Mouse (Mus musculus) right cerebral cortex, adult 18-20 months (tissue): ENCODE results near the gene Kcnh5.

Experiments
- DNase-seq: peaks from one replicate; pipeline ENCODE4 v3.0.0; 2022; ENCODE audit warnings: mixed read lengths

Kcnh5 gene

DNA sequence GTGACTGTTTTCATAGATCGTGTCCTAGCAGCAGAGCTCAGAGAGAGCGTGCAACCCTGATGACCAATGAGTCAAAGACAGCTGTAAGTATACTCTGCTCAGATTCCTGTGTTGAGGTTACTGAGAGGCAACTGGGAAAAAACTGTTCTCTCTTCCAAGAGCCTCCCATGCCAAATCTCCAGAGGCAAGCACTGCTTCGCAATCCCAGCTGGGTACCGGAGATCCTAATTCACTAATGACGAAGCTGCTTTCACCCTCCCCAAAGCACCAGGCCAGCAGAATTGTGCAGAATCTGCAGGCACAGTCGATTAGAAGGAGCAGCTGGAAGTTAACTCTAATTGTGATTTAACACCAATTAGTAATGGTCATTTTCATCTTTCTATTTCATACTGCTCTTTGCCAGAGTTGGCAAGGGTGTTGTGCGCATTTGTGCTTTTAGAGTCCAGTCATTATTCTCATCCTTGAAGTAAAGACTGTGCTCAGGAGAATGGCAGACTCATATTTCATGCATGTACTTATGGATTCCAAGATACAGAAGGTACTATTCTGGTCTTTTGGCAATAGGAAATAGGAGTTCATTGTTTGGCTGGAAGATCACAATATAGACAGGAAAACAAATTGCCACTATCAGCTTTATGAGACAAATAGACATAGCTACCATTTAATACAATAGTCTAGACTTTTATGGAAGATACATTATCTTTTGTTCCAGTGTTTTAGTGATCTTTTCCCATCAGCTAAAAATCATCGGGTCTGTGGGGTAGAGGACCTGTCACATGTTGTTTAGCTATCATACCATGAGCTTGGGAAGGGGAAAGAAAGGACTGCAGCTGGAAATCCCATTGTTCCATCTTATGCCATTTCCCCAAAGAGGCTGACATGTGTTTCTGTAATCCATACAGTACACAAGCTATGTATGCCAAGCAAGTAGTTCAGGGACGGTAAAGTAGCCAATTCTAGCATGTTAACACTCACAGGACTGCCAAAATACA is 225.7 kb downstream of the Kcnh5 start:
- DNase-seq: no peak

GRCm38 (mm10) chr12:74901331-74901730 is 275.8 kb downstream of the Kcnh5 start:
- DNase-seq: no peak

- no peak for DNase-seq
These were observed 276.4 kb downstream of the Kcnh5 start for GRCm38 (mm10) chr12:74900777-74901176.

DNA sequence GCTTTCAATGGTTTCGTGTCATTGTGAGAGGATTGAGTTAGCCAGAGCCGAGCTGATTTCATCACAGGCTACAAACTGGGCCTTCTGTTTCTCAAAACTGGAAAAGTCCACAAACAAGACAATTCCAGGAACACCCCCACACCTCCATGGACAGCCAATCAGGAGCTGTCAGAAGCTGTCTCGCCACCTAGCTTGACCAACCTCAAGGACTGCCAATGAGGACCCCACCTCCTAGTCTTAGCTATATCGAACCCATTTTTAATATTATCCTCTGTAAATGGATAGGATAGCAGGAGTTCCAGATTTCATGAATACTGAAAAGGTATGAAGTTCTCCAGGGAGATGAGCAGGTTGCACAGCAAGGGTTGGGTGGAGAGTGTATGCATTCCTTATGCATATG is 278.1 kb downstream of the Kcnh5 start:
- no peak for DNase-seq

GRCm38 (mm10) chr12:74898211-74898610 is 278.9 kb downstream of the Kcnh5 start:
- DNase-seq: no peak

DNA sequence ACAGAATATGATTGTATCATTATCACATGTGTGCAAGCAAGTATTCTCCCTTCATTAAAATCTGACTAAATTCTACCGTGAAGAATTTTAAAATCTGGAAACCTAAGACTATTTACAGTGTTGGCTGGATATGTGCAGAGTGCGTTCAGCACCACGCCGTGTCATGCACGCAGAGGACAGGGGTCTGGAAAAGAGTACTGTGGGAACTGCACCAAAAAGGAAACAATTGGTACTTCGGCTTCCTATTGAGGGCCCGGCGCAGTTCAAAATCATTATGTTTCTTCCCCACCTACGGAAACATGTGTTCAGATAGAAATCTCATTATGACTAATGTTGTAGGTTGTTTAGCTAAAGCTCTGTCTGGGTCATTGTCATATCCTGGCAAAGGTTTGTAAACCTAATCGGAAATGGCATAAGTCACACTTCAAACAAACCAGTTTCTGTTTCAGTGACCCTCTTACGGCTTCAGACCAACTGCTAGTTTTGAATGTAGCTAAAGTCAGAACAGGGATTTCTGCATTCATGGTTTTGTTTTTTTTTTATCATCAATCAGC is 282.2 kb downstream of the Kcnh5 start:
- no peak for DNase-seq

DNA sequence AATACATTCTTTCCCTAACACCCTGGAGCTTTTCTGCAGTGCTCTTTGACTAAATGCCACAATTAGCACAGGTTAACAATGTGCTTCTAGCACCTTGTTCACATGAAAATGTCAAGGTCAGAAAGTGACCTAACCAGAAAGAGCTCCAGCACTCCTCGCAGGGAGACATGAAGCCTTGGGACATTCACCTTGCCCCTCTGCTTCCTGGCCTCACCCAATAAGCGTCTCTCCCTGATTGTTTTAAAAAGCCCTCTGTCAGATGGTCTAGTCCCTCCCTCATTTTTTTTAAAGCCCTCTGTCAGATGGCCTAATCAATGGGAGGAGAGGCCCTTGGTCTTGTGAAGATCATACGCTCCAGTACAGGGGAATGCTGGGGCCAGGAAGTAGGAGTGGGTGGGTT is 287.7 kb downstream of the Kcnh5 start:
- DNase-seq: no peak

DNA sequence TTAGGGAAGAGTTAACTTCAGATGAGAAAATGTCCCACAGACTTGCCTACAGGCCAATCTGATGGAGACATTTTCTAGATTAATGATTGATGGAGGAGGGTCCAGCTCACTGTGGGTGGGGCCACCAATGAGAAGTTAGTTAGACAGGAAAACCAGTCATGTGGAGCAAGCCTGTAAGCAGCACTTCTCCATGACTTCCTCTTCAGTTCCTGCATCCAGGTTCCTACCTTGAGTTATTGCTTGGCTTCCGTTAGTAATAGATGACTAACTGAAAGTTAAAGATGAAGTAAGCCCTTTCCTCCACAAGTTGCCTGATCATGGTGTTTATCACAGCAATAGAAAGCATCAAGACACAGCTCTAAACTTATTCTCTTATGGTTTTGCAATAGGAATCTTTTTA is 290.1 kb downstream of the Kcnh5 start:
- DNase-seq: no peak

GRCm38 (mm10) chr12:74881344-74881743 is 295.8 kb downstream of the Kcnh5 start:
- DNase-seq: no peak

DNA sequence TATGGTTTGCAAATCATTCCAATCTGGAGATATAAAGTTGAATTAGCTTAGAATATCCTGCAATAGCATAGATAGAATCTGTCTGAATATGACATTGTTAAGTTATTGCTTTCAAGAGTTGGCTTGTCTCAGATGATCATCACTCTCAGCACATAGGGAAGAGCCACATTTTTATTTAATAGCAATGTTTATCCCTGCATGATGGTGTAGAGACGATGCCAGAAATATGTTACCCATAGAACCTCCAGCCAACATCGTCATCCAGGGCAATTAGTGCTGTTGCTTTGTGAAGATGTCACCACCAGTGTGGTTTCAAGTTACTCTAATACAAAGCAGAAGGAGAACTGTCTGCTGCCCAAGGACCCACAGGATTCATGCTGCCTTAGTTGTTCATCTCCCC is 321.5 kb downstream of the Kcnh5 start:
- no peak for DNase-seq

DNA sequence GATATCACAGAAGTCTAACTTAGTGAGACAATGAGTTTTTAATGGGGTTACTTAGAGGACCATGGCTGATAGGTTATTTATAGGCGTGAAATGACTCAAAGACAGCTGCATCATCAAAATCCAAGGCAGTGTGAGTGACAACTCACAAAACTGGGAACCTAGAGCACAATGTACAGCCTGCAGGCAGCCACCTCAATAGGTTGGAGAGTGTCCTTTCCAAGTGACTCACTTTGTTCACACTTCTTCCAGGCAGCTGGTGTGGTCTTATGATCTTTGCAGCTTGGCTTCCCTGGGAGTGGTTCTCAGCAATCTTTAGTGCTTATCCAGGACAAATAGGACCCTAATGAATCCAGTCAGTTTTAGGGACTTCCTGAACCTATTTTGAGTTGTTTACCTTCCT is 322.9 kb downstream of the Kcnh5 start:
- DNase-seq: peak; percentile 23

DNA sequence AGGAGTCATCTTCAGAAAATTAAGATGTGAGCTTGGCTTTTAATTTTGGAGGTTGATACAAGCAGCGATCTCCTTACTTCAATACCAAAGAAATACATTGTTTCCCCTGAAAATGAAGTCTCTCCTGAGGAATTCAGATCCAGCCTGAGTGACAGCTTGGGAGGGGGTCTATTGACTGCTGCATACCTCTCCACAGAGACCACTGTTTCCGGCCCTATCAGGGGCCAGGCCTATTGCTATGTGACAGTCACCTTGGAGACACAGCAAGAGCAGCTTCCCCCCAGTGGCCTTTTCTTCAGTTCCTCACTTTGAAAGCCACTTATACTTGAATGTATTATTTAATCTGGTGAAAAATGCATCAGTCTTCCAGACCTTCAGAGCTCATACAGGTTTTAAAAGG is 326.8 kb downstream of the Kcnh5 start:
- DNase-seq: no peak

DNA sequence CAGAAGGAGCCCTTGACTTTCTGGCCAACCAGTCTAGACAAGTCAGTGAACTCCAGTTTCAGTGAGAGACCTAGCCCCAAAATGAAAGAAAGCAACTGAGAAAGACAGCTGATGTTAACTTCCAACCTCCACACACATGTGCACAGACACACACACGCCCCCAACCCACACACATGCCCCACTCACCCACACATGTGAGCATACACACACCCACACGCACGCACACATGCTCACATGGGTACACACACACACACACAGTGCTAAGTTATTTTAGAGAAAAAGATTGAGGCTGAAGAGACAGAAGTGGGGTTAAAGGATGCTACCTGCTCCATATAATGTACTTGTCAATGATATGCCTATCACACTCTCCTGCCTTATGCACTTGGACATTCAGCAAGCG is 327.2 kb downstream of the Kcnh5 start:
- no peak for DNase-seq

DNA sequence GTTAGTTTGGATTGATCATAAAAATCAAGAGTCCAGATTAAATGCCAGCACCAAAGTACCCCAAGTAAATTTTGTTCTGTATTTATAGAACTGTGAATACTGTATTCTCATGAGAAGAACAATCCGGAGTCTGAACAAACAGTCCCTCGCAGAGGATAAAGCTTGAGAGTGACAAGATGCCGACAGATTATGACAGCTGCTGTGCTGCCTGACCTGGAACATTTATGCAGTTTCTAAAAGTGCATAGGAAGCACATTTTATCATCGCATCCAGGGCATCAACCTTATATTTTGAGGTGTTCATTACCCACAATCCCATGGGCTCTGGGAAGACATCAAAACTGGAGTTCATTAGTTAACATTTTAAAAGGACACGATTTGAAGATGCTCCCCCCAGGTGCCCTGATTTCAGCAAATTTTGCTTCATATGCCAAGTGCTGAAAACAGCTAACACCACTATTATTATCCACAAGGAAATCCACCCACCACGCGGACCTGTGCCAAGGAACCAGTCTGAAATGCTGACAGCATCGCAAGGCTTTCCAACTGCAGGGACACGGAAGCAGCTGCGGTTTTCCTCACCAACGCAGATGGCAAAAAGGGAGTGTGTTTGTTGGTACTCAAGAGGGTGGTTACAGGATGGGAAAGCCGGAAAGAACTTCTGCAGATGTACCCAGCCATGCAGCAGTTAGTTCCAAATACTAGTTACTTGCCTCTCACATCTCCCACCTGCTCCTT is 328.4 kb downstream of the Kcnh5 start:
- DNase-seq: peak; percentile 94
